Mouse (Mus musculus) hindbrain, embryonic 11.5 days (tissue): Measurements from ENCODE around the gene Serpina11. TPM values are rescaled to one million over a fixed set of nuclear protein-coding genes. Genes with fewer than 3 reads are reported as not detected.

Experiments
- ATAC-seq: fragments of 200-750 bp; cut with Nextera tagmentation; 2 replicates; pipeline ENCODE4 v1.8.0; 2017; ENCODE audit warnings: mild to moderate bottlenecking, moderate TSS enrichment, moderate library complexity; ENCODE audit not compliant: low FRiP score
- DNase-seq: peaks from one replicate; pipeline ENCODE4 v3.0.0-alpha.2; 2015; ENCODE audit warnings: low spot score
- H3K27ac ChIP-seq: fragments of 300-500 bp; sonication (generic); 2 replicates; pipeline ENCODE4 v1.5.1; 2014; ENCODE audit warnings: mild to moderate bottlenecking, low read depth, low read length
- H3K27me3 ChIP-seq: fragments of 300-500 bp; sonication (generic); 2 replicates; pipeline ENCODE4 v1.6.1; 2014; ENCODE audit warnings: mild to moderate bottlenecking, low read length, moderate library complexity, mixed read lengths; ENCODE audit not compliant: control insufficient read depth, insufficient read depth
- H3K36me3 ChIP-seq: fragments of 300-500 bp; sonication (generic); 2 replicates; pipeline ENCODE4 v1.6.1; 2014; ENCODE audit warnings: mild to moderate bottlenecking, low read length, moderate library complexity, mixed read lengths; ENCODE audit not compliant: control insufficient read depth, insufficient read depth
- H3K4me1 ChIP-seq: fragments of 300-500 bp; sonication (generic); replicated peaks from 2 replicates; pipeline ENCODE4 v1.6.1; 2014; ENCODE audit warnings: low read length, mixed read lengths; ENCODE audit not compliant: control insufficient read depth, insufficient read depth
- H3K4me2 ChIP-seq: fragments of 300-500 bp; sonication (generic); replicated peaks from 2 replicates; pipeline ENCODE4 v1.6.1; 2014; ENCODE audit warnings: mild to moderate bottlenecking, low read depth, low read length
- H3K4me3 ChIP-seq: fragments of 300-500 bp; sonication (generic); 2 replicates; pipeline ENCODE4 v1.5.1; 2014; ENCODE audit warnings: low read depth, low read length
- H3K9ac ChIP-seq: fragments of 300-500 bp; sonication (generic); 2 replicates; pipeline ENCODE4 v1.6.1; 2014; ENCODE audit warnings: low read depth, low read length
- H3K9me3 ChIP-seq: fragments of 300-500 bp; sonication (generic); 2 replicates; pipeline ENCODE4 v1.6.1; 2016; ENCODE audit warnings: low read length; ENCODE audit not compliant: control insufficient read depth
- WGBS: fragments of 180-500 bp; shearing (Covaris S2); extraction: QIAGEN DNeasy Blood & Tissue Kit; methylation state at CpG from one replicate; pipeline ENCODE4 v1.1.7; 2014; 5-methylcytosine and 5-hydroxymethylcytosine counted together
- polyA plus RNA-seq: library from polyadenylated mRNA; unstranded; fragments of >200 nt; fragmentation: Nextera tagmentation; extraction: Ambion mirVana; gene quantifications from 2 replicates; pipeline ENCODE4 v1.2.1, GENCODE M21; 2014

Serpina11 gene
- polyA plus RNA-seq, 1 experiment from 2014 or later = not detected

- H3K9ac ChIP-seq = no peak overlapping the region
- no peak overlapping the region for H3K27ac ChIP-seq
- 78% methylated on average over 7 of the region's 7 CpGs for WGBS
- no peaks in the 10 kb centered on the region for H3K36me3 ChIP-seq
- ATAC-seq = no peak
- H3K4me2 ChIP-seq = no peak overlapping the region
- H3K4me1 ChIP-seq = no peaks in the 10 kb centered on the region
- DNase-seq = no peak
- no peak overlapping the region for H3K4me3 ChIP-seq
- H3K9me3 ChIP-seq = no peaks in the 10 kb centered on the region
- H3K27me3 ChIP-seq = no peaks in the 10 kb centered on the region
Measured at GRCm38 (mm10) chr12:103981646-103982360, 8.0 kb downstream of the Serpina11 start.

GRCm38 (mm10) chr12:103978294-103978693 is 11.5 kb downstream of the Serpina11 start:
- no peaks in the 10 kb centered on the region for H3K4me1 ChIP-seq
- no peak overlapping the region for H3K4me3 ChIP-seq
- 89% methylated on average over 10 of the region's 10 CpGs for WGBS
- no peaks in the 10 kb centered on the region for H3K27me3 ChIP-seq
- H3K36me3 ChIP-seq = no peaks in the 10 kb centered on the region
- no peak overlapping the region for H3K27ac ChIP-seq
- H3K4me2 ChIP-seq = no peak overlapping the region
- ATAC-seq (no peak), DNase-seq (no peak)
- no peaks in the 10 kb centered on the region for H3K9me3 ChIP-seq
- H3K9ac ChIP-seq = no peak overlapping the region

DNA sequence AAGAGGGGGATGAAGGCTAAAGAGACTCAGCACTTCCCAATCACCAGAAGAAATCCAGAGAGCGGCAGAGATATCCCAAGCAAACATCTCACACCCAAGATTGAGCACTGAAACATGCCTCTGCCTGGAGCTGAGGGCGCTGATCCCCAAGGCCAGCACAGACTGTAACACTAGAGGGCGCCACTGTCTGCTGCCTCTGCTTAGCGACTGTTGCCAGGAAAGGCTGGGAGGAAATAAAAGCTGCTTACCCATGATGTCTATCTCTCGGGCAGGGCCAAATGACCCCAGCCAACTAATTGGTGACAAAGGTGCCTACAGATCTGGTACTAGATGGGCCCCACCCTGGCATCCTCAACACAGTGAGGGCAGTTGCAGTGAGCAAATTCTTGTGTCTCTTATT is 11.9 kb downstream of the Serpina11 start:
- no peaks in the 10 kb centered on the region for H3K4me1 ChIP-seq
- H3K4me3 ChIP-seq = no peak overlapping the region
- ATAC-seq (no peak), DNase-seq (peak; percentile 49)
- H3K27ac ChIP-seq = no peak overlapping the region
- H3K9ac ChIP-seq = no peak overlapping the region
- H3K4me2 ChIP-seq = no peak overlapping the region
- H3K36me3 ChIP-seq = no peaks in the 10 kb centered on the region
- H3K9me3 ChIP-seq = no peaks in the 10 kb centered on the region
- no peaks in the 10 kb centered on the region for H3K27me3 ChIP-seq
- 35% methylated on average over 5 of the region's 5 CpGs for WGBS

DNA sequence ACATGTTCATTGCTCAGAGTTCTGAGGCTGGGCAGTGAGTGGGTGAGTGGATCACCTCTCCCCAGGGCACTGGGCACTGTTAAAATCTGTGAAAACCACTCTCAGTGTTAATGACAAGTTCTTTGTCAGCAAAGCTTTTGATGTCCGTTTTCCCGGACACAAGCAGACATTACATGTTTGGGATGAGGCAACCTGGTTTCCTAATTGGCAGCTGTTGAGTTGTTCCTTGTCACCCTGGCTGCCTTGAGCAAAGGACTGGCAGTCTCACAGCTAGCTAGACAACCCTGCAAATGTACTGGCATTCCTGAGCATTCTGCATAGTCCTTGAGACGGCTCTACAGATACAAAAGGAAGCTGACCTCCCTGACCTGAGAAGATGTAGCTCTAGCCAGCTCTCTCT is 12.7 kb downstream of the Serpina11 start:
- no peaks in the 10 kb centered on the region for H3K4me1 ChIP-seq
- H3K4me2 ChIP-seq = no peak overlapping the region
- WGBS = 46% methylated on average over 3 of the region's 3 CpGs
- H3K36me3 ChIP-seq = no peaks in the 10 kb centered on the region
- no peaks in the 10 kb centered on the region for H3K9me3 ChIP-seq
- no peaks in the 10 kb centered on the region for H3K27me3 ChIP-seq
- H3K9ac ChIP-seq = no peak overlapping the region
- H3K27ac ChIP-seq = no peak overlapping the region
- ATAC-seq (no peak), DNase-seq (no peak)
- no peak overlapping the region for H3K4me3 ChIP-seq

DNA sequence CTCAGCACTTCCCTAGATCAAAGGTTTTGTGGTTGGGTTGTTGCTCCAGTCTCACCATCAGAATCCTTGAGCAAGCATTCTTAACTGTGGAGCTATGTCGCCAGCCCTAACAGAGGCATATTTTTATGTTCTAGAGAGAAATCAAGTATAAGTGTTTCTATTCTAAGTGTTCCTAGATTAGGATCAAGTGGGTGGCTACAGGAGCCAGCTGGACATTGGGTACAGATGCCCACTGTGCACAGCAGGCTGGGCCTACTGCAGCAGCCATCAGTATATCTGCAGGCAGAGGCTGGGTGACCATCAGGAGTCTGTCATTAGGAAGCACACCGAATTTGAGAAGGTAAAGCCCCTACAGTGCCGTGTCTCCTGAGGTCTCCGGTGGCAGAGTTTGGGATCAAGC is 18.7 kb downstream of the Serpina11 start:
- DNase-seq = no peak
- Histone ChIP-seq H3K4me3 (no peak overlapping the region), H3K36me3 (no peaks in the 10 kb centered on the region), H3K27ac (no peak overlapping the region), H3K4me1 (no peaks in the 10 kb centered on the region), H3K27me3 (no peaks in the 10 kb centered on the region), H3K9me3 (no peaks in the 10 kb centered on the region), H3K4me2 (no peak overlapping the region), H3K9ac (no peak overlapping the region)
- ATAC-seq = no peak
- WGBS = 88% methylated on average over 4 of the region's 4 CpGs

GRCm38 (mm10) chr12:103969577-103970116 is 20.1 kb downstream of the Serpina11 start:
- WGBS = 94% methylated on average over 9 of the region's 9 CpGs

GRCm38 (mm10) chr12:103966761-103967160 is 23.0 kb downstream of the Serpina11 start:
- H3K27me3 ChIP-seq = no peaks in the 10 kb centered on the region
- WGBS = 81% methylated on average over 3 of the region's 3 CpGs
- no peaks in the 10 kb centered on the region for H3K9me3 ChIP-seq
- no peaks in the 10 kb centered on the region for H3K36me3 ChIP-seq
- H3K27ac ChIP-seq = no peak overlapping the region
- H3K4me1 ChIP-seq = no peaks in the 10 kb centered on the region
- ATAC-seq = no peak
- no peak for DNase-seq
- H3K9ac ChIP-seq = no peak overlapping the region
- H3K4me3 ChIP-seq = no peak overlapping the region
- H3K4me2 ChIP-seq = no peak overlapping the region

More at GRCm38 (mm10) chr12:103969577-103970116, 20.1 kb downstream of the Serpina11 start:
- Histone ChIP-seq H3K4me1 (no peaks in the 10 kb centered on the region), H3K9me3 (no peaks in the 10 kb centered on the region), H3K4me3 (no peak overlapping the region), H3K27me3 (no peaks in the 10 kb centered on the region), H3K27ac (no peak overlapping the region), H3K4me2 (no peak overlapping the region), H3K9ac (no peak overlapping the region), H3K36me3 (no peaks in the 10 kb centered on the region)
- DNase-seq = no peak
- no peak for ATAC-seq

DNA sequence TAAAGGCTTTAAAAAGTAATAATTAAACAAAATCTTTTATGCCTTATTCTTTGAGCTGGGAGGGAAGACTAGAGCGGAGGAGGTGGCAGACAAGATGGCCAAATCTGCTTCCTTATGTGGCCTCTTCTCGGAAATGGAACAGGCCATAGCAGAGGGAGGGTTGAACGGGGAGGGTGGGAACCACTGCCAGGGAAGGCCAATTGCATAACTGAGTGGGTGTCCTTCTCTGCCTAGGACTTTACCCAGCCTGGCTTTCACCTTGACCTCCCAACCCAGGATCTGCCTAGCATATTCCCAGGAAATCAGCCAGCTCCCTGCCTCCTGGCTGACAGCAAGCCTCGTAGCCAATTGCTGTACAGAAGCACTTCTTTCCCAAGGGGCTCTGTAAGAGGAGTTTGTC is 26.5 kb downstream of the Serpina11 start:
- Histone ChIP-seq H3K36me3 (no peaks in the 10 kb centered on the region), H3K9ac (no peak overlapping the region), H3K27ac (no peak overlapping the region), H3K4me1 (no peaks in the 10 kb centered on the region), H3K27me3 (no peaks in the 10 kb centered on the region), H3K9me3 (no peaks in the 10 kb centered on the region), H3K4me2 (no peak overlapping the region), H3K4me3 (no peak overlapping the region)
- ATAC-seq (no peak), DNase-seq (no peak)
- 91% methylated on average over 4 of the region's 4 CpGs for WGBS

GRCm38 (mm10) chr12:103962860-103963259 is 26.9 kb downstream of the Serpina11 start:
- no peak overlapping the region for H3K4me3 ChIP-seq
- 86% methylated on average over 8 of the region's 8 CpGs for WGBS
- H3K4me2 ChIP-seq = no peak overlapping the region
- no peak overlapping the region for H3K27ac ChIP-seq
- no peaks in the 10 kb centered on the region for H3K9me3 ChIP-seq
- ATAC-seq = no peak
- no peaks in the 10 kb centered on the region for H3K4me1 ChIP-seq
- no peaks in the 10 kb centered on the region for H3K36me3 ChIP-seq
- no peaks in the 10 kb centered on the region for H3K27me3 ChIP-seq
- no peak for DNase-seq
- no peak overlapping the region for H3K9ac ChIP-seq
